Mouse (Mus musculus) stomach, embryonic 15.5 days (tissue): ENCODE results near the gene Map7d3. TPM values are rescaled to one million over a fixed set of nuclear protein-coding genes. Genes with fewer than 3 reads are reported as not detected.
A peak's percentile ranks its signal among the peaks of the same experiment; 100 is the strongest.

Source experiments
- ATAC-seq: fragments of 200-750 bp; cut with Nextera tagmentation; 2 replicates; pipeline ENCODE4 v1.8.0; 2017; ENCODE audit warnings: low read depth, moderate number of reproducible peaks, moderate TSS enrichment; ENCODE audit not compliant: insufficient read depth, low FRiP score
- H3K27ac ChIP-seq: fragments of 300-500 bp; sonication (generic); 2 replicates; pipeline ENCODE4 v1.5.1; 2015; ENCODE audit warnings: mild to moderate bottlenecking, inconsistent platforms
- H3K27me3 ChIP-seq: fragments of 300-500 bp; sonication (generic); replicated peaks from 2 replicates; pipeline ENCODE4 v1.6.1; 2015; ENCODE audit warnings: inconsistent platforms
- H3K36me3 ChIP-seq: fragments of 300-500 bp; sonication (generic); 2 replicates; pipeline ENCODE4 v1.6.1; 2015; ENCODE audit warnings: inconsistent platforms
- H3K4me1 ChIP-seq: fragments of 300-500 bp; sonication (generic); 2 replicates; pipeline ENCODE4 v1.6.1; 2015; ENCODE audit warnings: inconsistent platforms
- H3K4me2 ChIP-seq: fragments of 300-500 bp; sonication (generic); 2 replicates; pipeline ENCODE4 v1.6.1; 2015; ENCODE audit warnings: mild to moderate bottlenecking, inconsistent platforms
- H3K4me3 ChIP-seq: fragments of 300-500 bp; sonication (generic); replicated peaks from 2 replicates; pipeline ENCODE4 v1.5.1; 2015; ENCODE audit warnings: inconsistent platforms
- H3K9ac ChIP-seq: fragments of 300-500 bp; sonication (generic); 2 replicates; pipeline ENCODE4 v1.6.1; 2015; ENCODE audit warnings: inconsistent platforms
- H3K9me3 ChIP-seq: fragments of 300-500 bp; sonication (generic); 2 replicates; pipeline ENCODE4 v1.6.1; 2016; ENCODE audit warnings: inconsistent platforms
- WGBS: fragments of 180-500 bp; shearing (Covaris S2); methylation state at CpG from one replicate; pipeline ENCODE4 v1.1.7; 2015; 5-methylcytosine and 5-hydroxymethylcytosine counted together
- polyA plus RNA-seq: library from polyadenylated mRNA; unstranded; fragments of >200 nt; fragmentation: Nextera tagmentation; extraction: Ambion mirVana; gene quantifications from 2 replicates; pipeline ENCODE4 v1.2.1, GENCODE M21; 2015

The Map7d3 gene
- polyA plus RNA-seq, 1 experiment from 2014 or later, result 3.1 TPM

- Histone ChIP-seq H3K4me1 (no peaks in the 10 kb centered on the region), H3K27ac (no peak overlapping the region)
- peak; percentile 50; the same call in 1 of the 2 replicates for ATAC-seq
Measured at GRCm38 (mm10) chrX:56769838-56770237, 52.3 kb downstream of the Map7d3 start.

GRCm38 (mm10) chrX:56760257-56760760 lies 61.8 kb downstream of the Map7d3 start:
- Histone ChIP-seq H3K4me3 (no peak overlapping the region), H3K36me3 (no peaks in the 10 kb centered on the region), H3K9ac (no peak overlapping the region), H3K9me3 (no peaks in the 10 kb centered on the region), H3K27me3 (no peaks in the 10 kb centered on the region), H3K4me1 (no peaks in the 10 kb centered on the region), H3K4me2 (no peak overlapping the region), H3K27ac (no peak overlapping the region)
- no peak for ATAC-seq
- WGBS, result 84% methylated on average over 3 of the region's 3 CpGs

More at GRCm38 (mm10) chrX:56769838-56770237, 52.3 kb downstream of the Map7d3 start:
- H3K27me3 ChIP-seq, result no peaks in the 10 kb centered on the region
- no peaks in the 10 kb centered on the region for H3K9me3 ChIP-seq
- no peak overlapping the region for H3K4me3 ChIP-seq
- no peak overlapping the region for H3K4me2 ChIP-seq
- H3K9ac ChIP-seq, result no peak overlapping the region
- H3K36me3 ChIP-seq, result no peaks in the 10 kb centered on the region

GRCm38 (mm10) chrX:56756352-56756751 lies 65.8 kb downstream of the Map7d3 start:
- Histone ChIP-seq H3K4me2 (no peak overlapping the region), H3K4me3 (no peak overlapping the region), H3K27me3 (no peaks in the 10 kb centered on the region), H3K4me1 (no peaks in the 10 kb centered on the region), H3K9me3 (no peaks in the 10 kb centered on the region), H3K9ac (no peak overlapping the region), H3K36me3 (no peaks in the 10 kb centered on the region), H3K27ac (no peak overlapping the region)
- peak; percentile 71; the same call in 1 of the 2 replicates for ATAC-seq
- WGBS, result 61% methylated on average over 7 of the region's 7 CpGs

GRCm38 (mm10) chrX:56755646-56756045 lies 66.5 kb downstream of the Map7d3 start:
- 38% methylated on average over 2 of the region's 2 CpGs for WGBS

GRCm38 (mm10) chrX:56753317-56754289 lies 68.5 kb downstream of the Map7d3 start:
- Histone ChIP-seq H3K4me3 (no peak overlapping the region), H3K4me1 (no peaks in the 10 kb centered on the region), H3K4me2 (no peak overlapping the region), H3K27ac (no peak overlapping the region), H3K9me3 (no peaks in the 10 kb centered on the region), H3K9ac (no peak overlapping the region), H3K36me3 (no peaks in the 10 kb centered on the region), H3K27me3 (no peaks in the 10 kb centered on the region)
- WGBS, result 64% methylated on average over 8 of the region's 8 CpGs
- peak; percentile 34; the same call in 1 of the 2 replicates for ATAC-seq

More at GRCm38 (mm10) chrX:56755646-56756045, 66.5 kb downstream of the Map7d3 start:
- H3K4me2 ChIP-seq, result no peak overlapping the region
- no peaks in the 10 kb centered on the region for H3K27me3 ChIP-seq
- no peak overlapping the region for H3K4me3 ChIP-seq
- no peaks in the 10 kb centered on the region for H3K36me3 ChIP-seq
- no peaks in the 10 kb centered on the region for H3K4me1 ChIP-seq
- no peaks in the 10 kb centered on the region for H3K9me3 ChIP-seq
- no peak for ATAC-seq
- H3K9ac ChIP-seq, result no peak overlapping the region
- no peak overlapping the region for H3K27ac ChIP-seq

- Histone ChIP-seq H3K27ac (no peak overlapping the region), H3K4me1 (no peaks in the 10 kb centered on the region), H3K4me3 (no peak overlapping the region), H3K9me3 (no peaks in the 10 kb centered on the region), H3K9ac (no peak overlapping the region), H3K27me3 (no peaks in the 10 kb centered on the region), H3K36me3 (no peaks in the 10 kb centered on the region), H3K4me2 (no peak overlapping the region)
- WGBS, result 45% methylated on average over 6 of the region's 6 CpGs
- ATAC-seq, result no peak
Measured at GRCm38 (mm10) chrX:56752144-56752543, 70.0 kb downstream of the Map7d3 start.

- Histone ChIP-seq H3K4me3 (no peak overlapping the region), H3K9ac (no peak overlapping the region), H3K27me3 (no peaks in the 10 kb centered on the region), H3K4me2 (no peak overlapping the region), H3K4me1 (no peaks in the 10 kb centered on the region), H3K36me3 (no peaks in the 10 kb centered on the region), H3K9me3 (no peaks in the 10 kb centered on the region), H3K27ac (no peak overlapping the region)
- WGBS, result 51% methylated on average over 4 of the region's 4 CpGs
- no peak for ATAC-seq
Measured at GRCm38 (mm10) chrX:56751536-56751935, 70.6 kb downstream of the Map7d3 start.

Other genes with a start within 250 kb of the Map7d3 start
- 21.2 and 24.8 TPM in 2 replicates for gene Mmgt1, start 224.3 kb downstream of the Map7d3 start, polyA plus RNA-seq
- 12.0 and 13.5 TPM in 2 replicates for gene Slc9a6, start 212.6 kb downstream of the Map7d3 start, polyA plus RNA-seq
- gene Fhl1, start 90.5 kb downstream of the Map7d3 start, polyA plus RNA-seq, result 69.8 and 72.3 TPM in 2 replicates
- 0.22 and 0.23 TPM in 2 replicates for gene Adgrg4, start 47.8 kb upstream of the Map7d3 start, polyA plus RNA-seq
- gene Brs3, start 220.7 kb upstream of the Map7d3 start, polyA plus RNA-seq, result 0.04 and 0.06 TPM in 2 replicates
- 66.2 and 67.7 TPM in 2 replicates for gene Htatsf1, start 231.3 kb upstream of the Map7d3 start, polyA plus RNA-seq